Mouse (Mus musculus) left cerebral cortex, adult 2 months (tissue): ENCODE measurements around the gene Pnliprp2. TPM values are rescaled to one million over a fixed set of nuclear protein-coding genes. Genes with fewer than 3 reads are reported as not detected.

Experiments
- DNase-seq, 2 experiments: peaks; one replicate each; pipeline ENCODE4 v3.0.0; 2021 to 2022; ENCODE audit warnings: low spot score in 2 of 2, mixed read lengths in 1 of 2; ENCODE audit errors: extremely low spot score in 1 of 2
- H3K27ac ChIP-seq: fragments of 200-600 bp; 2 replicates; pipeline ENCODE4 v1.8.1; 2022
- H3K4me3 ChIP-seq: fragments of 200-600 bp; 2 replicates; pipeline ENCODE4 v1.8.1; 2022
- CTCF ChIP-seq: fragments of 200-600 bp; IDR thresholded peaks from 2 replicates; pipeline ENCODE4 v1.8.1; 2022; ENCODE audit warnings: antibody characterized with exemption, mild to moderate bottlenecking, moderate library complexity
- intact Hi-C: fragments of 180-260 bp; cut with DNase I; formaldehyde crosslinking; loops from one replicate; pipeline ENCODE4 v1.15.1; 2025
- total RNA-seq, 2 experiments: library from RNA; stranded (reverse); gene quantifications; 2 replicates each; pipeline ENCODE4 v1.2.3; 2021

Gene Pnliprp2
- total RNA-seq, 2 experiments from 2014 or later = not detected

GRCm38 (mm10) chr19:58751504-58751903, 8.0 kb upstream of the Pnliprp2 start:
- Histone ChIP-seq H3K27ac (no peak overlapping the region), H3K4me3 (no peak overlapping the region)
- TF ChIP-seq CTCF = no peak
- DNase-seq = no peak
- intact Hi-C loops = no loop called here

DNA sequence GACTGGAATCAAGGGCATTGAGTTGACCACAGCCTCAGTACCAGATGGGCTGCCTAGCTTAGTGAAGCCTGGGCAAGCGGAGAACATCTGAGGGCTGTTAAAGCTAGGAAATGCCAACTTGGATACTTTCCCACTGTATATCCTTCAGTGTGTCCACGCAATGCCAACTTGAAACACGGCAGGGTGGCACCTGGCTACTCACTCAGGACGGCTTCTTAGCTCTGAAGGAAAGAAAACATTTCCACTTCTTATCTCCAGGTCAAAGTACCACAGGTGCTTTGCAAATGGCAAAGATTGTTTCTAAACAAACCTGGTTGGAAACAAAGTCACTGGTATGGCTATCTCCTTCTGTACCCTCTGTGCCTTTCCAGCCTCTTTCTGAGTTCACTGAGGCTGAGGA, 648 bp upstream of the Pnliprp2 start:
- DNase-seq = no peak
- no peak overlapping the region for H3K27ac ChIP-seq
- H3K4me3 ChIP-seq = no peak overlapping the region
- intact Hi-C loops = no loop called here
- TF ChIP-seq CTCF = no peak

DNA sequence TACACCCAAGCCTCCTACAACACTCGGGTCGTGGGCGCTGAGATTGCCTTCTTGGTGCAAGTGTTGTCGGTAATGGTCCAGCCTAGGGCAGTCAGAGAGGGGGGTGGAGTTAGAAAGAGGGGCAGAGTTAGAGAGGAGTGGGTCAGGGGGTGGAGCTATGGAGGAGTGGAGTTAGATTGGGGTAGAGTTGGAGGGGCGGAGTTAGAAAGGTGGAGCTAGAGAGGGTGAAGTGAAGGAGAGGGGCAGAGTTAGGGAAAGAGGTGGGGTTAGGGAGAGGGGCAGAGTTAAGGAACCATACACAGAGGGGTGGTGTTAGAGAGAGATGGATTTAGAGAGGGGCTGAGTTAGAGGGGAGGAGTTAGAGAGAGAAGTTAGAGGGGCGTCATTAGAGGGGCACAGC, 2.8 kb downstream of the Pnliprp2 start:
- DNase-seq = no peak
- H3K27ac ChIP-seq = no peak overlapping the region
- intact Hi-C loops = loop anchor here (2.0 to 5.0 kb wide), 2 partner anchors 142 to 445 kb away; no protein-coding TSS in a partner anchor
- TF ChIP-seq CTCF = no peak
- no peak overlapping the region for H3K4me3 ChIP-seq

DNA sequence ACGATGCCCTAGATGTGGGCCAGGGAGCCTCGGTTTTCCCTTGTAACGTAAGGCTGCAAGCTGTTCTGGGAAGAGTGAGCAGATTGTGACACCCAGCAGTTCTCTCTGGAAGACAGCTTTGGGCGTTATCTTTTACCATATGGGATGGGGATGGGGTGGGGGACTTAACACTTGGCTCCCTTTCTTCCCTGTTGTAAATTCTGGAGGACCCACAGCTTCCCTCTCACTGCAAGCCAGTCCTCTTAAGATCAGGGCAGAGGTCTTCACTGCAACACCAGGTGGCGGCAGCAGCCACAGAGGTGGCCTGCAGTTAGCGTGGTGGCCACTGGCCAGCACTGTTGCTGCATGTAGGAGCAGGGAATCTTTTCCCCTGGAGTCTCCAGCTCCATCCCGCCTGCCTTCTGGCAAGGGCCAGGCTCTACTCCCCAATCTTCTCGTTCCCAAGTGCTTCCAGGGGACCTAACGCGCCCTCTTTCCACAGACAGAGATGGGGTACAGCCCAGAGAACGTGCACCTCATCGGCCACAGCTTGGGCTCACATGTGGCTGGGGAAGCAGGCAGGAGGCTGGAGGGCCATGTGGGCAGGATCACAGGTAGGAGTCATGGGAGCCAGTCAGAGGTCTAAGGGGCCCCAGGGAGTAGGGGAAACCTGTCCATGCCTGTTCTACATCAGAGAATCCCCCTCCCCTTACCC, 3.5 kb downstream of the Pnliprp2 start:
- no peak overlapping the region for H3K27ac ChIP-seq
- no peak overlapping the region for H3K4me3 ChIP-seq
- peak; percentile 51 to 65 for DNase-seq
- peak; percentile 72 for TF ChIP-seq CTCF
- intact Hi-C loops = loop anchor here (2.0 to 5.0 kb wide), 2 partner anchors 142 to 444 kb away; no protein-coding TSS in a partner anchor

DNA sequence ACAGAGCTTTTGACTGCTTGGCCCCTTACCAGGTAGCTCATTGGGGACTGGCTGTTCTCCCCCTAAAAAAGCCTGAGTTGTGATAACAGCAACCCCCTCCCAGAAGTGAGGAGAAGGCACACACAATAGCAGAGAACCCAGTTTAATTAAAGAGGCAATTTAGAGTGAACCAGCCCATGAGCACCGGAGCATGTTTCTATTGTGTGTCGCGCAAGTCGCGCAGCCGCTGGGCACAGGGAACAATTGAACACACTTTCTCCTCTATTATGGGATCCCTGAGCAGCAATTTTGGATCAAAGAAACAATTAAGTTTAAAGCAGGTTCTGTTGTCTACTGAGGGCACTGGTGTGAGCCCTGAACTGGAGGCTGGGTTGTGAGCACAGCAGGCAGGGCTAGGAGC, 7.8 kb downstream of the Pnliprp2 start:
- intact Hi-C loops = no loop called here

DNA sequence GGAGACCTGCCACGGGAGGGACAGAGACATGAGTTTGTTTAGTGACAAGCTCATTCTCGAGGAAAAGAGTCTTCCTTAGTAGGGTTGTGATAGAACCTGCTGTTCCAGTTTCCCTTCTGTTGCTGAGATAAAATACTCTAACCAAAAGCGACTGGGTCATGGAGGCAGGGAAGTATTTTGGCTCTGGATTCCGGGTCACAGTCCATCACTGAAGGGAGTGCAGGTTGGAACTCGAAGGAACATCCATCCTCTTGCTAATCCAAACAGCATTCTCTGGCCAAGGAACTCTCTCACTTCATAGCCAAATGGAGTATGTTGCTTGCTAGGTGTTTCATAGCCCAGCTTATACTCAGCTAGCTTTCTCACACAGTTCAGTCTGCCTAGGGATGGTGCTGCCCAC, 16.9 kb downstream of the Pnliprp2 start:
- no peak for TF ChIP-seq CTCF
- intact Hi-C loops = no loop called here
- Histone ChIP-seq H3K27ac (no peak overlapping the region), H3K4me3 (no peak overlapping the region)
- no peak for DNase-seq

More for the DNA sequence above, 7.8 kb downstream of the Pnliprp2 start:
- no peak for DNase-seq
- no peak for TF ChIP-seq CTCF
- no peak overlapping the region for H3K27ac ChIP-seq
- H3K4me3 ChIP-seq = no peak overlapping the region

DNA sequence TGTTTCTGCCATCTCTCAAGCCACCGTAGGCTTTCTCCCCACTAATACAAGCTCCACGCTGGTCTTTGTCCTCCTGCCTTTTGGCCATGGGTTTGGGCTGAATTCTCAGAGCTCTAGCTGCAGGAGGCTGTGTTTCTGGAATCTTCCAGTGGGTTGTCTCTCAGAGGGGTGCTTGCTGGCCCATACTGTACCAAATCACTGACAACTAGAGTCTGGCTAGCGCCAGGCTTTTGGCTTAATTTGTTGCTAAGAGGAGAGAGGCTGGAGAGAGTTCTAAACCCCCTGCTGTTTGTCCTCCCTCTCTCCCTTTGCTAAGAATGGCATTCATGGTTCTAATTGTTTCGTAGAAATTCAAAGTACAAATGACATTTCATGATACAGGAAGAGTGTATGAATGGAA, 22.0 kb downstream of the Pnliprp2 start:
- no peak overlapping the region for H3K27ac ChIP-seq
- TF ChIP-seq CTCF = no peak

GRCm38 (mm10) chr19:58783938-58784337, 24.4 kb downstream of the Pnliprp2 start:
- no peak for DNase-seq
- Histone ChIP-seq H3K27ac (no peak overlapping the region), H3K4me3 (no peak overlapping the region)
- no peak for TF ChIP-seq CTCF
- intact Hi-C loops = no loop called here

More for the DNA sequence above, 22.0 kb downstream of the Pnliprp2 start:
- DNase-seq = no peak
- H3K4me3 ChIP-seq = no peak overlapping the region
- intact Hi-C loops = no loop called here

DNA sequence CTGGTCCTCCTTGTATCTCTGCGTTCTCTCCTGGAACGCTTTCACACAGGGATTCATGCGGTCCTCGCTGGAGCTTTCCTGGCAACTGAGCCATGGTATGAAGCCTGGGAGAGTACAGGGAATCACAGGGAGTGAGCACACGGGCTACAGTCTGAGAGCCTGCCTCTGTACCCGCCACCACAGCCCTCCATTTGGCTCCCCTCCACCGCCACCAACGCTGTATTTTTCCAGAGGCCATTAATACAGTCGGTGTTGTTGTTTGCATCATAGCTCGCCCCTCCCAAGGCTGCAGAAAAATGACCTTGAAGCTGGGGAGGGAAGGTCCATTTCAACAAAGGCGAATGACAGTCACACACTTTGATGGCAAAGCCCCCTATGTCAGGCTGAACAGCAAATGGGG, 29.7 kb downstream of the Pnliprp2 start:
- Histone ChIP-seq H3K27ac (no peak overlapping the region), H3K4me3 (no peak overlapping the region)
- no peak for DNase-seq
- intact Hi-C loops = no loop called here
- no peak for TF ChIP-seq CTCF

- DNase-seq = no peak
- Histone ChIP-seq H3K4me3 (no peak within 1 kb of the TSS), H3K27ac (no peak within 1 kb of the TSS)
- TF ChIP-seq CTCF = no peak
- intact Hi-C loops = no loop called here
Measured at GRCm38 (mm10) chr19:58794284-58794683, 34.8 kb downstream of the Pnliprp2 start, which contains the start of gene 1700019N19Rik. Gene 1700019N19Rik (minus strand): TSS chr19:58794461.

DNA sequence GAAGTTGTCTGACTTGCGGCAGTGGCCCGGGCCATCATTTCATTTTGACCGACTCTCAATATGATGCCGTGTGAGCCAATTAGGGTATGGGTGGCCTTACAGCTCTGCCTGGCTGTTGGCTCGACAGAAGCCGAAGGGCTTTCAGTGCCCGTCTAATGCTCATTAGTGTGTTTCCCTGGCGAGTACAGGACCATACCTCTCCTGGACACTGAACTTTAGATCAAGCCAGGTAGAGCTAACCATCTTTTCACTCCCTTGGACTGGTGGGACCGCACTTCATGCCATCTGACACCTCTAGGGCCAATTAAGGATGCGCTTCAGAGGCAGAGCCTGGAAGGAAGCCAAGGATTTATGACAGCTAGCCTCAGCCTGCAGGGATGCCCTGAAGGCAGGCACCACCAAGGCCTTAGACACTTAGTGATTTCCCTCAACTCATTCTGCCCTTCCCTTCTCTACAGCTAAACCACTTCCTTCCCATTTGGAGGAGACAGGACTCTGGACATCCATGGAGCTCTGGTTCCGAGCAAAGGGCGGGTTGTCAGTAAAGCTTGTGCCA, 35.7 kb downstream of the Pnliprp2 start:
- H3K4me3 ChIP-seq = no peak overlapping the region
- TF ChIP-seq CTCF = no peak
- no peak for DNase-seq
- H3K27ac ChIP-seq = no peak overlapping the region
- intact Hi-C loops = no loop called here

GRCm38 (mm10) chr19:58805191-58805779, 45.8 kb downstream of the Pnliprp2 start:
- no peak overlapping the region for H3K4me3 ChIP-seq
- no peak overlapping the region; the same call in 1 of the 2 replicates for H3K27ac ChIP-seq
- intact Hi-C loops = loop anchor here (5.0 kb wide), 1 partner anchor 392 kb away; no protein-coding TSS in a partner anchor
- DNase-seq = peak in 1 of 2 experiments; percentile 42
- no peak for TF ChIP-seq CTCF
